Mouse (Mus musculus) bone marrow, adult 2 months (tissue): Measurements from ENCODE around the gene Mylk.

Source experiments
- CTCF ChIP-seq: fragments of 200-500 bp; IDR thresholded peaks from 2 replicates; pipeline ENCODE4 v1.5.1; 2011; ENCODE audit warnings: low read length, control low read depth; ENCODE audit not compliant: control insufficient read depth, insufficient read depth
- POLR2A ChIP-seq: fragments of 200-500 bp; IDR thresholded peaks from 2 replicates; pipeline ENCODE4 v1.6.1; 2011; ENCODE audit warnings: low read depth, mild to moderate bottlenecking, control low read depth, low read length, borderline replicate concordance; ENCODE audit not compliant: control insufficient read depth

GRCm38 (mm10) chr16:34968181-34968580 lies 223.2 kb downstream of the Mylk start:
- TF ChIP-seq CTCF (no peak), POLR2A (no peak)
